Mouse (Mus musculus) colon, adult 2 months (tissue): ENCODE data around the gene Gm14434. TPM values are rescaled to one million over a fixed set of nuclear protein-coding genes. Genes with fewer than 3 reads are reported as not detected.

Source experiments
- polyA plus RNA-seq: library from polyadenylated mRNA; depleted of rRNA; stranded (reverse); fragments of >200 nt; gene quantifications from 2 replicates; pipeline ENCODE4 v1.2.3, GENCODE M21; 2012; rRNA removed

Gene Gm14434
- polyA plus RNA-seq = 0.50 TPM in 1 of 2 replicates, not detected in the other

DNA sequence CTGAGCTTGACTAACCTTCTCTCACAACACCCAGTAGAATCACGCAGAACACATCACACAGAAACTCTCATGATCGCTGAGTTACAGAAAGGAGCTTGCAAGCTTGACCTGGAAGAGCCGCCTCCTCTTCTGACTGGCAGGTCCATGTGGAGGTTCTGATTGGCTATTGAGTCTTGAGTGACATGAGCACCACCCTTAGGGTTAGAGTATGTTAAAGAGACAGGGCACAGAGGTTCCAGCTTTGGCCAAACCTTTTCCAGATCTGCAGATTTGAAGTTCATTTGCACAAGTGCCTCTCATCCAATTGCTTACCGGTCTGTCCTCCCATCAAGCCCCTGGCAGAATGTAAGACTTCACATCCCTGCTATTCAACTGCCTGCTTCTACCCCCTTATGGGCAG, at the start of gene Gm14434:
Gene Gm14434 (minus strand): TSS at position 101 of the 400 bp plus-strand sequence.

GRCm38 (mm10) chr2:176520756-176521155, 34.2 kb upstream of the Gm14434 start, which contains the start of gene Zfp967:
Zfp967 (plus strand) TSS chr2:176521056.

DNA sequence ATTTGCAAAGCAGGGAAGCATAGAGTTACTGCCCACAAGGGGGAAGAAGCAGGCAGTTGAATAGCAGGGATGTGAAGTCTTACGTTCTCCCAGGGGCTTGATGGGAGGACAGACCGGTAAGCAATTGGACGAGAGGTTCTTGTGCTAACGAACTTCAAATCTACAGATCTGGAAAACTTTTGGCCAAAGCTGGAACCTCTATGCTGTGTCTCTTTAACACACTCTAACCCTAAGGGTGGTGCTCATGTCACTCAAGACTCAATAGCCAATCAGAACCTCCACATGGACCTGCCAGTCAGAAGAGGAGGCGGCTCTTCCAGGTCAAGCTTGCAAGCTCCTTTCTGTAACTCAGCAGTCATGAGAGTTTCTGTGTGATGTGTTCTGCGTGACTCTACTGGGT, 63.3 kb downstream of the Gm14434 start, which contains the start of gene Gm14435:
Gene Gm14435 (plus strand): TSS at position 301 of the 400 bp plus-strand sequence.

Other genes starting within 250 kb of the Gm14434 start
- gene Gm11009, start 167.3 kb downstream of the Gm14434 start, polyA plus RNA-seq = not detected in 2 replicates
- 0.29 and 0.63 TPM in 2 replicates for gene Gm14435, start 63.2 kb downstream of the Gm14434 start, polyA plus RNA-seq
- gene Zfp967, start 34.3 kb upstream of the Gm14434 start, polyA plus RNA-seq = not detected in 2 replicates
- gene Gm14308, start 149.6 kb upstream of the Gm14434 start, polyA plus RNA-seq = 2.0 TPM in 1 of 2 replicates, not detected in the other
- gene Zfp973, start 183.7 kb upstream of the Gm14434 start, polyA plus RNA-seq = 0.30 and 0.67 TPM in 2 replicates
- 0.65 and 0.76 TPM in 2 replicates for gene Gm14305, start 221.5 kb upstream of the Gm14434 start, polyA plus RNA-seq